Mouse (Mus musculus) Patski (cell line): ENCODE measurements around the gene Ssbp1. TPM values are rescaled to one million over a fixed set of nuclear protein-coding genes. Genes with fewer than 3 reads are reported as not detected.

Experiments
- ATAC-seq: fragments of 100-300 bp; one replicate; pipeline ENCODE4 v1.8.0; 2021
- CTCF ChIA-PET: fragments of 350-600 bp; sonication (Branson Sonifier 250); formaldehyde crosslinking; loops from one replicate; lab custom pipeline; 2022; ENCODE audit warnings: inconsistent platforms; lab: Charles Lee
- POLR2A ChIA-PET: fragments of 350-600 bp; sonication (Branson Sonifier 250); formaldehyde crosslinking; loops from one replicate; lab custom pipeline; 2022; ENCODE audit warnings: antibody characterized with exemption, inconsistent platforms; lab: Charles Lee
- DNase-seq: peaks from one replicate; pipeline ENCODE4 v3.0.0-alpha.2; 2011; ENCODE audit warnings: low read depth, low spot score
- H3K27me3 ChIP-seq: fragments of 371-371 bp; one replicate; pipeline ENCODE4 v1.5.1; 2021
- CTCF ChIP-seq: fragments of 100-300 bp; IDR thresholded peaks from one replicate; pipeline ENCODE4 v1.5.1; 2021
- in situ Hi-C: fragments of 300-500 bp; cut with MboI; formaldehyde crosslinking; loops from 3 replicates; pipeline ENCODE4 v1.11.1; 2018; ENCODE audit warnings: low pct_unique_long_range_greater_than_20kb, mixed read lengths
- polyA plus RNA-seq: library from polyadenylated mRNA; unstranded; gene quantifications from one replicate; pipeline ENCODE4 v1.2.3, GENCODE M21; 2021

The Ssbp1 gene
- polyA plus RNA-seq = 71.4 TPM

DNA sequence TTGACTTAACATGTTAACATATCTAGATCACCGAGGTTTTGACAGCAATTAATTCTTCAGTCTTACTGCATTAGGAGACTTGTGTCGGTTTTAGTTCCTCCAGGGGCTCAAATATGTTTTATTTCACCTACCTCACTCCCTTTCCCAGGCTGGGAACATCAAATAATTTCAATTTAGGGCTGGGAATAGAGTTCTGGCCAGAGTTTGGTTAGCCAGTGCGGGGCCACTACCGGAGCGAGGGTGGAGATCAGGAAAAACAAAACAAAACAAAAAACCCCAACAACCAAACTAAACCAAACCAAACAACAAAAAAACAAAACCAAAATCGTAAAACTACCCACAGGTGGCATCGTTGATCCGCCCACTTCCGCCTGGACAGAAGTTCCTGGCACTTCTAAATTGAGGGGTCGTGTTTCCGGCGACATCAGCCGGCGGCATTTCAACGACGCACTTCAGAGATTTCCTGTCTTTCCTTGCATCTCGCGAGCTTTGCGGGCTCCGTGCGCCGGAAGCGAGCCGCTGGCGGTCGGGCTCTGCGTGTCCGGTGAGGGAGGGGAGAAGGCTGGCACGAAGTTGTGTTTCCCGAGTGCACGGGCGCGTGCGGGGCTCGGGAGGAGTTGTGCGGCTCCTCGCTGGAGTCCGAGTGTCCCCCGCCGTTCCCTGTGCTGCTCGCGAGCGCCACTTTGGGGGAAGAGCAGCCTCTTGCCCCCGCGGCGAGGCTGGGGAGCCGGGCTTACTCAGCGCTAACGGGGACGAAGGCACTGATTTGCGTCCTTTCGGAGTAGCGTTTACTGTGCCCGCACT, at the start of gene Ssbp1:
Ssbp1 (plus strand) TSS at position 437 of the 804 bp plus-strand sequence.
- in situ Hi-C loops = no loop called here
- H3K27me3 ChIP-seq = peaks cover 3% of the 10 kb centered on the region
- peak; percentile 31 for TF ChIP-seq CTCF
- ChIA-PET POLR2A (no interaction called here), CTCF (no interaction called here)
- ATAC-seq (peak; percentile 99), DNase-seq (peak; percentile 60)

DNA sequence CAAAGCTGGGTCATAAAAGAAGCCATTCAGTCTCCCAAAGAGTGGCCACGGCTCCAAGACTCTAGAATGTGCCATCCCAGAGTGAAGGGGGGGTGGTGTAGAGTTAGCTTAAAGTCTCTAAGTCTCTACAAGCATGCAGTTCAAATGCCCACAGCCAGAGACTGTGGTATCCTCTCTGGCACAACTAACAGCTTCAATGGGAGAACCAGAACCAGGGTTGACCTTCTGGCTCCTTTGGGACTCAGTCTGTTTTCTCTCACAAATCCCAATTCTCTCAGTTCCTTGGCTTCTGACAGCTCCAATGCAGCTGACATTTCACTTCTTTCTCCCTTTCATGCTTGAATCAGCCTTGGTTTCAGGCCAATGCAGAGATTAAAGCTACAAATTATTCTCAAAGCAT, 48.1 kb upstream of the Ssbp1 start:
- in situ Hi-C loops = no loop called here
- CTCF ChIA-PET = interaction anchor here (0.9 to 2.6 kb wide), 9 partner anchors 11 to 267 kb away, joined by 3 to 21 read pairs (median 4); partner anchors contain the start of gene E330009J07Rik
- H3K27me3 ChIP-seq = peaks cover 6% of the 10 kb centered on the region
- no peak for DNase-seq
- no peak for TF ChIP-seq CTCF
- POLR2A ChIA-PET = interaction anchor here (0.7 kb wide), 1 partner anchor 234 kb away, joined by 3 read pairs; no protein-coding TSS in a partner anchor
- no peak for ATAC-seq

DNA sequence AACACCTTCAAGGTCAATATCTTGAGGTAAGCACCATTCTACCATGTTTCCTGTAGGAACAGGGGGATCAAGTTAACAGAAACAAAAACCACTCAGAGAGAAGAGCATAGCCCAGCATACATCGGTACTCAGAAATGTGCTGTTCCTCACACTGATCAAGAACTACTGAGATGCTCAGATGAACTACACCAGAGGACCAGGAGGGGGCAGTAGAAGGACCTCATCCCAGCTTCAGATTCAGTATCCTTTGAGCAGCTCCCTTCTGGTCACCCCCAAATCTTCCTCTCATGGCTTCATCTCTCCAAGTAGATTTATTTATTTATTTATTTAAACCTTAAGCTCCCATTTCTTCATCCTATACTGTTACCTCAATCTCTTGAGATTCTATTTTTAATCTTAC, 47.4 kb upstream of the Ssbp1 start:
- no peak for DNase-seq
- TF ChIP-seq CTCF = peak; percentile 75
- ChIA-PET CTCF (interaction anchor here (0.9 to 2.6 kb wide), 10 partner anchors 8 to 266 kb away, joined by 3 to 21 read pairs (median 4); partner anchors contain the start of gene E330009J07Rik), POLR2A (no interaction called here)
- ATAC-seq = no peak
- in situ Hi-C loops = no loop called here
- H3K27me3 ChIP-seq = peaks cover 6% of the 10 kb centered on the region

DNA sequence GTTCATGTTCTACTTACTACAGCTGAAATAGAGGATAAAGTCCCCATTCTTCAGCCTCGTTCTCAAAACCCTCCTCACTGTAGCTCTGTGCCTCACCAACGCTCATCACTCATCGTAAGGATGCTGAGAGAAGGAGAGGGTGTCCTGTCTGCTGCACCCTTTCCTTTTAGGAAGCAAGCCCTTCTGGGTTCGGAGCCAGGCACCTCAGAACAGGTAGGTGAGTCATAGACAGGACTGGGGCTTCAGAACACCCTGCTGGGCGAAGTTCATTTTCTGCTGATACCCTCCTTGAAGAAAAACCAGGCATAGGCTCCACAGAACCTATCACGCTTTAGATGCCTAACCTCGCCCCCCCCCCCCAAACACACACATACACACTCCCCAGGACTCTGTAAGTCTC, 43.7 kb upstream of the Ssbp1 start:
- TF ChIP-seq CTCF = no peak
- CTCF ChIA-PET = interaction anchor here (1.0 to 1.4 kb wide), 2 partner anchors 27 to 39 kb away, joined by 3 to 5 read pairs; no protein-coding TSS in a partner anchor
- H3K27me3 ChIP-seq = peaks cover 6% of the 10 kb centered on the region
- in situ Hi-C loops = no loop called here
- POLR2A ChIA-PET = no interaction called here
- DNase-seq (no peak), ATAC-seq (no peak)

DNA sequence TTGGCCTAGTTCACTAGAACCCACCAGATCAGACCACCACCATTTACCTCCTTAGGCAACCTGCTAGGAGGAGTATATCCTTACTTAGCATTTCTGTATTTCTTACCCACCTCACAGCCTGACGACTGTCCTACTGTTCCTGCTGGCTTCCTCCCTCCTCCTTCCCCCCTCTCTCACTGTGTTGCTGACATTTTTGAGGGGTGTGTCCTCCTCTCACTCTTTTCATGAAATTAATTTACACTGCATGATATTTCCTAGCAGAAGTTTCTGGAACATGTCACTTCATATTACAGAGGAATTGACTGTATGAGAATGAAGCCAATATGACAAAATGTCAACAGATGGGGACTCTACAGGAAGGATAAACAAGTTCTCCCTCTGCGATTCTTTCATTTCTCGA, 42.5 kb upstream of the Ssbp1 start:
- H3K27me3 ChIP-seq = peaks cover 6% of the 10 kb centered on the region
- in situ Hi-C loops = no loop called here
- no peak for ATAC-seq
- POLR2A ChIA-PET = no interaction called here
- no peak for DNase-seq
- CTCF ChIA-PET = no interaction called here
- TF ChIP-seq CTCF = no peak

DNA sequence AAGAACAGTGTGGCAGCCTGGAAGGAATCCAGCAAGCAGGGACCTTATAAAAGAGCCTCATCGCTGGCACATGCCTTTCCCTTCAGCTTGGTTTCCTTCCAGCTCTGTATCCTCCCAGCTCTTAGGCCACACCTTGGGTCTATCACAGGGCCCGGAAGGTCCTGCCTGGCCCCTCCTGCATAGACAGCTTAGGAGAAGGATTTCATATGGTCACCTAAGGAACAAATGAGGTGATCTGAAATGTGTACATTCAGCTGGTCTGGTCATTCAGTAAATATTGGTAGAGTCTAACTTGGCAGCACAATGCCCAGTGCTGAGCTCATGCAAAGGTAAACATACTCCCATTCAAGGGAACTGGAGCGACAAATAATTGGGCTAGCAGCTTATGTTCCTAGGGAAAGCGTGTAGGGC, 41.6 kb upstream of the Ssbp1 start:
- ChIA-PET POLR2A (no interaction called here), CTCF (interaction anchor here (1.1 kb wide), 1 partner anchor 20 kb away, joined by 3 read pairs; no protein-coding TSS in a partner anchor)
- in situ Hi-C loops = no loop called here
- DNase-seq (no peak), ATAC-seq (no peak)
- H3K27me3 ChIP-seq = peaks cover 6% of the 10 kb centered on the region
- TF ChIP-seq CTCF = no peak

DNA sequence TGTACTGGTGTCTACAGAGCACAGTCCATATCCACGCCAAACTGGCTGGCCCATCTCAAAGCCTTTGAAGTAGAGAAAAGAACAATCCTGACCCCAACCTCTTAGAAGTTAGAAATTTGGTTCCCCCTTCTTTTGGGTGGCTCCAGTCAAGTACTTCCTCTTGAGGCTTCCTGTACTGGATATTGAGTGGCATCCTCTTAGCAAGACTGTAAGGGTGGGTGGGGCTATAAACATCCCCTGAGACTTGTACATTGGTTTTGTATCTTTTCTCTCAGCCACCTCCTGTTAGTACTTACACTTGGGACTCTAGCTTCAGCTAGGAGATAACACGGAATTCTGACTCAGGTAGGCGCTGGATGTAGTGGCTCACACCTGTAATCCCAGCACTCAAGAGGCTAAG, 40.9 kb upstream of the Ssbp1 start:
- ChIA-PET POLR2A (no interaction called here), CTCF (interaction anchor here (1.1 kb wide), 1 partner anchor 20 kb away, joined by 3 read pairs; no protein-coding TSS in a partner anchor)
- no peak for ATAC-seq
- in situ Hi-C loops = no loop called here
- no peak for TF ChIP-seq CTCF
- peaks cover 6% of the 10 kb centered on the region for H3K27me3 ChIP-seq
- no peak for DNase-seq

DNA sequence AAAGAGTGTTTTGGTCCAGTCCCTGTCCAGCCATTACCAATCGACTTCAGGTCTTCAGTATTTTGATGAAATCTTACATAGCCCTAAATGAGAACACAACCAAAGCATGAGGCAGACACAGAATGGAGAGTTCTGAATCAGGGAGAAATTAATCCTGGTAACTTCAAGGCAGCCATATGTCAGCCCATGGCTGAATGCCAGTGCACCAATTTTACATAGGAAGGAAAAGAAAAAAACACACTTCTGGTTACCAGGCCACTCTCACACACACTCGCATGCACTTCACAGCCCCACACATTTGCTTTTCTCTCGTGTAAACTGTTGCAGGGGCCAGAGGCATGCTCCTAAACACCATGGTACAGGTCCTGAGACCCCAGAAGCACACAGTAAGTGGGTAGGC, 40.3 kb upstream of the Ssbp1 start:
- ATAC-seq = no peak
- in situ Hi-C loops = no loop called here
- DNase-seq = no peak
- peaks cover 6% of the 10 kb centered on the region for H3K27me3 ChIP-seq
- ChIA-PET POLR2A (no interaction called here), CTCF (no interaction called here)
- TF ChIP-seq CTCF = no peak

DNA sequence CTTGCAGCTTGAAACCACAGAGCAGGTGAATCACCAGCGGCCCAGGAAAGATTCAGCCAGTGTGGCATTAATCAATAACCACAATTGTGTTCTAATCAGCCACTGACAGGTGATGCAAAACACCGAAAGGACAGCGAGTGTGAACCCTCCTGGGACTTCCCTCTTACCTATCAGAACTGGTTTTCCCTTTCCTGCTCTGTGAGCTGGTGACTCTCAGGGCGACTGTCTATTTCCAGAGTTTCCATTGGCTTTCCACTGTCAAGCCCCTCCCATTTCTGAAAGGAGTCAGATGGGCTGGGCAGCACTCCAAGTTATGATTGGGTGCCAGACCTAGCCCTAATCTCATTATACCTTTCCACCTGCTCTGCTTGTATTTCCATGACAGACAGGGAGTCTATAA, 39.8 kb upstream of the Ssbp1 start:
- CTCF ChIA-PET = no interaction called here
- TF ChIP-seq CTCF = no peak
- DNase-seq = no peak
- in situ Hi-C loops = no loop called here
- ATAC-seq = no peak
- H3K27me3 ChIP-seq = peaks cover 8% of the 10 kb centered on the region
- POLR2A ChIA-PET = no interaction called here

DNA sequence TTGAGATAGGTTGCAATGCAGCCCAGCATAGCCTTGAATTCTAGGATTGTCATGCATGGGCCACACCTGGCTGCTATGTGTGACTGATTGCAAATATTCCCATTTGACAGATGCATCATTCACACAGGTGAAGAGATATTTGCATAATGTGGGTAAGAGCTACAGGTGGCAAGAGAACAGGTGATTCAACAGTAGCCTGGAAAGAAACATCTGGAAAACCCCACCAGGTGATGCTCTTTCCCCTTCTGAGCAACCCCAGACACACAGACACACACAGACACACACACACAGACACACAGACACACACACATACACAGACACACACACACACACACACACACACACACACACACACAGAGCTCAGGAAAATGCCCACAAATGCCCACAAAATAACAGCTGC, 39.3 kb upstream of the Ssbp1 start:
- CTCF ChIA-PET = no interaction called here
- H3K27me3 ChIP-seq = peaks cover 10% of the 10 kb centered on the region
- POLR2A ChIA-PET = no interaction called here
- no peak for TF ChIP-seq CTCF
- ATAC-seq (no peak), DNase-seq (no peak)
- in situ Hi-C loops = no loop called here
